Mouse (Mus musculus) B cell, adult (primary cell): ENCODE data around the gene Tmem237. TPM values are rescaled to one million over a fixed set of nuclear protein-coding genes. Genes with fewer than 3 reads are reported as not detected.

ENCODE experiments used
- total RNA-seq: library from RNA; stranded (reverse); gene quantifications from 4 replicates; pipeline ENCODE4 v1.2.4, GENCODE M21; 2023; ENCODE audit not compliant: inconsistent age

The Tmem237 gene
- 2.2 to 3.9 TPM (median 2.7 TPM) in 4 replicates for total RNA-seq

GRCm38 (mm10) chr1:59119720-59120457 is at the start of gene Tmem237:
Gene Tmem237 (minus strand): TSS chr1:59120408.

GRCm38 (mm10) chr1:59163030-59163461 is 42.8 kb upstream of the Tmem237 start, which contains the start of gene Mpp4:
Gene Mpp4 (minus strand): TSS chr1:59163389.

GRCm38 (mm10) chr1:59094705-59095104 is 25.5 kb downstream of the Tmem237 start, which contains the start of gene C2cd6:
Gene C2cd6 (minus strand): TSS chr1:59094900.

Other genes with a start within 250 kb of the Tmem237 start
- gene Trak2, start 147.0 kb downstream of the Tmem237 start, total RNA-seq = 74.0 to 89.4 TPM (median 84.9 TPM) in 4 replicates
- gene Stradb, start 146.9 kb downstream of the Tmem237 start, total RNA-seq = 19.0 to 32.9 TPM (median 20.3 TPM) in 4 replicates
- gene C2cd6, start 25.5 kb downstream of the Tmem237 start, total RNA-seq = not detected in 4 replicates
- gene Mpp4, start 43.0 kb upstream of the Tmem237 start, total RNA-seq = 0.36 to 1.7 TPM (median 1.0 TPM) in 4 replicates
- 16.7 to 22.6 TPM (median 19.5 TPM) in 4 replicates for gene Als2, start 116.8 kb upstream of the Tmem237 start, total RNA-seq
- not detected in 4 replicates for gene Cdk15, start 136.5 kb upstream of the Tmem237 start, total RNA-seq